Comparison of ENCODE assay signal across 7 mouse cellular contexts in genomic region chr6:112728760-112729422, GRCm38 (mm10). TPM values are rescaled to one million over a fixed set of nuclear protein-coding genes. Genes with fewer than 3 reads are reported as not detected.
A peak's percentile ranks its signal among the peaks of the same experiment; 100 is the strongest.
DNase-seq lines count a peak whose midpoint lies in the region; ATAC-seq and TF ChIP-seq lines count a peak whose summit lies in the region.

No protein-coding gene starts in this region.

- DNase-seq in brain, embryonic 14.5 days (ENCODE audit: low read depth), result peak; percentile 95
- peak; percentile 90 to 93 for DNase-seq in frontal cortex, adult 2 months (ENCODE audit: extremely low spot score in 1 of 2, low spot score in 1 of 2)
- DNase-seq in hindbrain, embryonic 10.5 days (ENCODE audit: low spot score), result peak; percentile 87
- DNase-seq in layer of hippocampus, adult 9-11 months, result peak; percentile 87
- DNase-seq in lung, embryonic 14.5 days, result peak; percentile 86
- DNase-seq in urinary bladder, postnatal 4 days (ENCODE audit: low spot score in 2 of 2), result peak; percentile 47 to 69

- 19% methylated on average over 17 of the region's 17 CpGs for WGBS in hindbrain, embryonic 10.5 days
- WGBS in lung, embryonic 14.5 days, result 1% methylated on average over 17 of the region's 17 CpGs
- 7% methylated on average over 17 of the region's 17 CpGs for WGBS in neural tube, embryonic 15.5 days

- no peak overlapping the region for H3K9ac ChIP-seq in lung, embryonic 14.5 days
- H3K9ac ChIP-seq in neural tube, embryonic 15.5 days (replicated peaks), result no peak overlapping the region

- H3K27ac ChIP-seq in hindbrain, embryonic 10.5 days, result peak overlapping the region; percentile 81
- peak overlapping the region; percentile 78 for H3K27ac ChIP-seq in lung, embryonic 14.5 days (ENCODE audit: low read depth)
- no peak overlapping the region; the same call in 1 of the 2 replicates for H3K27ac ChIP-seq in neural tube, embryonic 15.5 days (replicated peaks)

- H3K9me3 ChIP-seq in hindbrain, embryonic 10.5 days, result peaks cover 7% of the 10 kb centered on the region; the same call in 1 of the 2 replicates
- H3K9me3 ChIP-seq in lung, embryonic 14.5 days (ENCODE audit: low read depth, low read length), result no peaks in the 10 kb centered on the region
- H3K9me3 ChIP-seq in neural tube, embryonic 15.5 days (replicated peaks), result no peaks in the 10 kb centered on the region

- H3K36me3 ChIP-seq in hindbrain, embryonic 10.5 days, result peaks cover 99% of the 10 kb centered on the region
- H3K36me3 ChIP-seq in lung, embryonic 14.5 days (ENCODE audit: insufficient read depth), result no peaks in the 10 kb centered on the region
- peaks cover 80% of the 10 kb centered on the region for H3K36me3 ChIP-seq in neural tube, embryonic 15.5 days

- peak overlapping the region; percentile 56 for H3K4me2 ChIP-seq in lung, embryonic 14.5 days
- peak overlapping the region; percentile 13; the same call in 1 of the 2 replicates for H3K4me2 ChIP-seq in neural tube, embryonic 15.5 days

- TF ChIP-seq CTCF in brain, embryonic 14.5 days (IDR thresholded peaks at IDR 0.05; ENCODE audit: borderline replicate concordance, extremely low read depth, insufficient read depth, insufficient read length), result no peak
- TF ChIP-seq CTCF in lung, embryonic 14.5 days (IDR thresholded peaks at IDR 0.05; ENCODE audit: low read depth), result no peak

- peaks cover 40% of the 10 kb centered on the region for H3K4me1 ChIP-seq in hindbrain, embryonic 10.5 days (replicated peaks)
- peaks cover 3% of the 10 kb centered on the region; the same call in 1 of the 2 replicates for H3K4me1 ChIP-seq in lung, embryonic 14.5 days (ENCODE audit: insufficient read depth)
- peaks cover 11% of the 10 kb centered on the region for H3K4me1 ChIP-seq in neural tube, embryonic 15.5 days

- ATAC-seq in lung, embryonic 14.5 days (ENCODE audit: insufficient read depth), result peak; percentile 96
- ATAC-seq in neural tube, embryonic 15.5 days (ENCODE audit: low FRiP score), result peak; percentile 53; the same call in 1 of the 2 replicates

- H3K4me3 ChIP-seq in hindbrain, embryonic 10.5 days, result peak overlapping the region; percentile 29
- peak overlapping the region; percentile 23 for H3K4me3 ChIP-seq in lung, embryonic 14.5 days (ENCODE audit: low read depth, low read length)
- H3K4me3 ChIP-seq in neural tube, embryonic 15.5 days (replicated peaks), result no peak overlapping the region

- no peak for TF ChIP-seq POLR2A in brain, embryonic 14.5 days (IDR thresholded peaks at IDR 0.05; ENCODE audit: borderline replicate concordance, extremely low read depth, insufficient read depth, insufficient read length, poor library complexity, severe bottlenecking)

- no peaks in the 10 kb centered on the region for H3K27me3 ChIP-seq in hindbrain, embryonic 10.5 days (ENCODE audit: insufficient read depth, poor library complexity, severe bottlenecking)
- H3K27me3 ChIP-seq in lung, embryonic 14.5 days (ENCODE audit: insufficient read depth, low read length), result no peaks in the 10 kb centered on the region
- H3K27me3 ChIP-seq in neural tube, embryonic 15.5 days (replicated peaks), result no peaks in the 10 kb centered on the region

RNA-seq across cellular contexts. Expression of gene Rad18, which starts 32.4 kb away (rescaled TPM):
- 5.1 and 5.6 TPM in 2 replicates for polyA plus RNA-seq in brain, embryonic 14.5 days (2012; rRNA removed)
- polyA plus RNA-seq in frontal cortex, adult 2 months (2012; rRNA removed), result 4.4 and 5.4 TPM in 2 replicates
- 36.3 and 48.0 TPM in 2 replicates for polyA plus RNA-seq in hindbrain, embryonic 10.5 days (2016; fragmentation: Nextera tagmentation; extraction: Ambion mirVana)
- polyA plus RNA-seq in lung, embryonic 14.5 days (2014; fragmentation: Nextera tagmentation; extraction: Ambion mirVana), result 49.8 and 55.5 TPM in 2 replicates
- polyA plus RNA-seq in neural tube, embryonic 15.5 days (2015; fragmentation: Nextera tagmentation; extraction: Ambion mirVana), result 13.9 and 19.4 TPM in 2 replicates
